Mouse (Mus musculus): Measurements from ENCODE around the gene 1700025G04Rik.

DNA sequence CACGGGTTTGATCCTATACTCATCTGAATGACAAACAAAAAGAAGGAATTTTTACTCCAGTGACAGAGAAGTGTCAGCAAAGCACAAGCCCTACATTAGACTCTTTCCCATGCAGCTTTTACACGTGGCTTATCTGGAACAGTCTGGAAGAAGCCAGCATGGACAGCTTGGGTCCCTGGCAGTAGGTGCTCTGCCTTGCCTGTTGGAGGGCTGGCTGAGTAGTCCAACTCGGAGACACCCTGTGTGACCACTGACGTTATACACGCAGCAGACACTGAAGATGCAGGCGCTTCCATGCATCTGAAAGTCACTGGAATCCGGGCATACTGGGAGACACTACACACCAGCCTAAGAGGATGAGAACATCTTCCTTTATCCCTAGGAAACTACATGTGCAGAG, 109.4 kb downstream of the 1700025G04Rik start:
- no peak for TF ChIP-seq POLR2A (IDR thresholded peaks at IDR 0.05; ENCODE audit: low read depth, low read length)
- TF ChIP-seq CTCF (conservative IDR thresholded peaks at IDR 0.05; ENCODE audit: insufficient read depth, insufficient read length, low read depth, low read length), result no peak
